Mouse (Mus musculus) G1E (cell line): ENCODE results near the gene Tgfb1. TPM values are rescaled to one million over a fixed set of nuclear protein-coding genes. Genes with fewer than 3 reads are reported as not detected.

Experiments used
- ATAC-seq: 2 replicates; pipeline ENCODE4 v1.8.0; 2016; ENCODE audit warnings: mild to moderate bottlenecking; ENCODE audit not compliant: insufficient number of reproducible peaks, poor library complexity, low FRiP score, severe bottlenecking; ENCODE audit errors: extremely low read depth
- DNase-seq: peaks from one replicate; pipeline ENCODE4 v3.0.0; 2012; ENCODE audit warnings: low spot score
- H3K27me3 ChIP-seq: 2 replicates; pipeline ENCODE4 v1.6.1; 2012; ENCODE audit warnings: mild to moderate bottlenecking, low read length, inconsistent platforms; ENCODE audit not compliant: insufficient read depth
- H3K36me3 ChIP-seq: replicated peaks from 2 replicates; pipeline ENCODE3; 2012; ENCODE audit warnings: mild to moderate bottlenecking, inconsistent platforms
- H3K4me1 ChIP-seq: 2 replicates; pipeline ENCODE4 v1.6.1; 2012; ENCODE audit warnings: low read depth, low read length, inconsistent platforms, mixed read lengths; ENCODE audit not compliant: insufficient read depth
- H3K4me3 ChIP-seq: 2 replicates; pipeline ENCODE4 v1.5.1; 2012; ENCODE audit warnings: low read depth, mild to moderate bottlenecking, inconsistent platforms, low read length, moderate library complexity, mixed read lengths
- H3K9me3 ChIP-seq: replicated peaks from 2 replicates; pipeline ENCODE4 v1.6.1; 2012; ENCODE audit warnings: inconsistent platforms
- CTCF ChIP-seq: IDR thresholded peaks from 2 replicates; pipeline ENCODE4 v1.5.1; 2012; ENCODE audit warnings: low read depth, low read length, inconsistent platforms, mixed read lengths
- GATA1 ChIP-seq: IDR thresholded peaks from 2 replicates; pipeline ENCODE4 v1.6.1; 2012; ENCODE audit warnings: borderline replicate concordance, low read length, inconsistent platforms, mixed read lengths
- GATA2 ChIP-seq: IDR thresholded peaks from 2 replicates; pipeline ENCODE4 v1.6.1; 2012; ENCODE audit warnings: low read depth, low read length, inconsistent platforms, borderline replicate concordance
- POLR2AphosphoS5 ChIP-seq: IDR thresholded peaks from 2 replicates; pipeline ENCODE4 v1.6.1; 2012; ENCODE audit warnings: low read depth, low read length, inconsistent platforms; ENCODE audit not compliant: insufficient replicate concordance
- TAL1 ChIP-seq: conservative IDR thresholded peaks from 2 replicates; pipeline ENCODE4 v1.6.1; 2012; ENCODE audit warnings: low read depth, low read length, inconsistent platforms, mixed read lengths
- polyA plus RNA-seq: library from polyadenylated mRNA; stranded (reverse); fragments of >175 nt; gene quantifications from 2 replicates; pipeline ENCODE4 v1.2.3, GENCODE M21; 2012
- total RNA-seq, 2 experiments: library from RNA; stranded (forward) in 1 of 2; stranded (reverse) in 1 of 2; fragments of 200-1000 nt in 1 of 2; fragments of >200 nt in 1 of 2; fragmentation: Nextera tagmentation in 1 of 2; gene quantifications; 2 replicates each; pipeline ENCODE4 v1.2.3; 2014 to 2017

Tgfb1 gene
- total and polyA plus RNA-seq, 3 experiments = 40.8 to 1,473 (median 397) TPM

- Histone ChIP-seq H3K4me3 (peak overlapping the region; percentile 77), H3K27me3 (no peaks in the 10 kb centered on the region), H3K36me3 (peaks cover 43% of the 10 kb centered on the region), H3K9me3 (no peaks in the 10 kb centered on the region), H3K4me1 (peaks cover 81% of the 10 kb centered on the region)
- ATAC-seq = no peak
- no peak for DNase-seq
- TF ChIP-seq GATA1 (no peak), CTCF (no peak), GATA2 (no peak), POLR2AphosphoS5 (no peak), TAL1 (no peak)
Observed at GRCm38 (mm10) chr7:25681341-25682231, 5.2 kb upstream of the Tgfb1 start.

GRCm38 (mm10) chr7:25683474-25684180 is 3.2 kb upstream of the Tgfb1 start:
- H3K4me1 ChIP-seq = peaks cover 70% of the 10 kb centered on the region
- DNase-seq (peak; percentile 80), ATAC-seq (peak; percentile 66)
- H3K4me3 ChIP-seq = peak overlapping the region; percentile 64
- no peaks in the 10 kb centered on the region for H3K27me3 ChIP-seq
- TF ChIP-seq CTCF (no peak), GATA2 (no peak), POLR2AphosphoS5 (peak; percentile 19; the same call in 1 of the 2 replicates), TAL1 (no peak; the same call in 1 of the 2 replicates), GATA1 (no peak)
- H3K36me3 ChIP-seq = peaks cover 44% of the 10 kb centered on the region
- H3K9me3 ChIP-seq = no peaks in the 10 kb centered on the region

- Histone ChIP-seq H3K36me3 (peaks cover 54% of the 10 kb centered on the region), H3K4me3 (no peak overlapping the region; the same call in 1 of the 2 replicates), H3K27me3 (no peaks in the 10 kb centered on the region), H3K4me1 (peaks cover 62% of the 10 kb centered on the region), H3K9me3 (no peaks in the 10 kb centered on the region)
- DNase-seq = no peak
- no peak for ATAC-seq
- TF ChIP-seq CTCF = no peak
- TF ChIP-seq TAL1 = no peak
- TF ChIP-seq POLR2AphosphoS5 = no peak
- TF ChIP-seq GATA1 = no peak
- TF ChIP-seq GATA2 = no peak
Observed at GRCm38 (mm10) chr7:25684659-25685058, 2.1 kb upstream of the Tgfb1 start.

- H3K4me3 ChIP-seq = peak overlapping the region; percentile 95
- DNase-seq (no peak), ATAC-seq (no peak)
- H3K9me3 ChIP-seq = no peaks in the 10 kb centered on the region
- no peaks in the 10 kb centered on the region for H3K27me3 ChIP-seq
- H3K36me3 ChIP-seq = peaks cover 65% of the 10 kb centered on the region
- H3K4me1 ChIP-seq = peaks cover 70% of the 10 kb centered on the region
- no peak for TF ChIP-seq GATA2
- TF ChIP-seq POLR2AphosphoS5 = peak; percentile 65; the same call in 1 of the 2 replicates
Observed at GRCm38 (mm10) chr7:25685926-25686470, 804 bp upstream of the Tgfb1 start.

GRCm38 (mm10) chr7:25687811-25688401 is 1.1 kb downstream of the Tgfb1 start:
- H3K27me3 ChIP-seq = no peaks in the 10 kb centered on the region
- H3K4me3 ChIP-seq = peak overlapping the region; percentile 95
- peak; percentile 77 for DNase-seq
- H3K9me3 ChIP-seq = no peaks in the 10 kb centered on the region
- no peak for ATAC-seq
- TF ChIP-seq CTCF = peak; percentile 41; the same call in 1 of the 2 replicates
- TF ChIP-seq TAL1 = no peak
- peaks cover 68% of the 10 kb centered on the region for H3K4me1 ChIP-seq
- H3K36me3 ChIP-seq = peaks cover 70% of the 10 kb centered on the region

GRCm38 (mm10) chr7:25688810-25689586 is 2.2 kb downstream of the Tgfb1 start:
- TF ChIP-seq GATA2 (no peak), POLR2AphosphoS5 (no peak), TAL1 (no peak), GATA1 (no peak), CTCF (no peak)
- Histone ChIP-seq H3K4me1 (peaks cover 67% of the 10 kb centered on the region), H3K36me3 (peaks cover 74% of the 10 kb centered on the region), H3K27me3 (no peaks in the 10 kb centered on the region), H3K9me3 (no peaks in the 10 kb centered on the region), H3K4me3 (peak overlapping the region; percentile 95)
- ATAC-seq (peak; percentile 77), DNase-seq (peak; percentile 84)
